Mouse (Mus musculus): ENCODE results near the gene Mapkapk5.

Mapkapk5 gene

GRCm38 (mm10) chr5:121545793-121546529 lies at the start of gene Mapkapk5:
Mapkapk5 (minus strand) TSS chr5:121545905.
- peak; percentile 96 for DNase-seq (ENCODE audit: low read depth, low spot score)

GRCm38 (mm10) chr5:121594714-121595313 lies 49.1 kb upstream of the Mapkapk5 start:
- DNase-seq (ENCODE audit: low read depth, low spot score) = no peak

GRCm38 (mm10) chr5:121593451-121594401 lies 48.0 kb upstream of the Mapkapk5 start, which contains the start of gene Aldh2:
Aldh2 (minus strand) TSS chr5:121593824.
- DNase-seq (ENCODE audit: low read depth, low spot score) = peak; percentile 92

- no peak for DNase-seq (ENCODE audit: low read depth, low spot score)
Measured at GRCm38 (mm10) chr5:121592816-121593407, 47.2 kb upstream of the Mapkapk5 start.

- DNase-seq (ENCODE audit: low read depth, low spot score) = no peak
Measured at GRCm38 (mm10) chr5:121592064-121592815, 46.5 kb upstream of the Mapkapk5 start.

GRCm38 (mm10) chr5:121591417-121592063 lies 45.8 kb upstream of the Mapkapk5 start:
- DNase-seq (ENCODE audit: low read depth, low spot score) = no peak

GRCm38 (mm10) chr5:121589928-121590327 lies 44.2 kb upstream of the Mapkapk5 start:
- no peak for DNase-seq (ENCODE audit: low read depth, low spot score)

- peak; percentile 51 for DNase-seq (ENCODE audit: low read depth, low spot score)
Measured at GRCm38 (mm10) chr5:121586400-121587039, 40.8 kb upstream of the Mapkapk5 start.

GRCm38 (mm10) chr5:121585699-121586098 lies 40.0 kb upstream of the Mapkapk5 start:
- no peak for DNase-seq (ENCODE audit: low read depth, low spot score)

- no peak for DNase-seq (ENCODE audit: low read depth, low spot score)
Measured at GRCm38 (mm10) chr5:121585005-121585404, 39.3 kb upstream of the Mapkapk5 start.

GRCm38 (mm10) chr5:121583765-121584501 lies 38.2 kb upstream of the Mapkapk5 start:
- peak; percentile 36 for DNase-seq (ENCODE audit: low read depth, low spot score)

GRCm38 (mm10) chr5:121581945-121582344 lies 36.2 kb upstream of the Mapkapk5 start:
- no peak for DNase-seq (ENCODE audit: low read depth, low spot score)

- no peak for DNase-seq (ENCODE audit: low read depth, low spot score)
Measured at GRCm38 (mm10) chr5:121576927-121577488, 31.3 kb upstream of the Mapkapk5 start.

- DNase-seq (ENCODE audit: low read depth, low spot score) = no peak
Measured at GRCm38 (mm10) chr5:121575867-121576266, 30.2 kb upstream of the Mapkapk5 start.

GRCm38 (mm10) chr5:121574145-121574544 lies 28.4 kb upstream of the Mapkapk5 start:
- no peak for DNase-seq (ENCODE audit: low read depth, low spot score)

GRCm38 (mm10) chr5:121570787-121571186 lies 25.1 kb upstream of the Mapkapk5 start:
- DNase-seq (ENCODE audit: low read depth, low spot score) = no peak

- DNase-seq (ENCODE audit: low read depth, low spot score) = no peak
Measured at GRCm38 (mm10) chr5:121569881-121570420, 24.2 kb upstream of the Mapkapk5 start.

- DNase-seq (ENCODE audit: low read depth, low spot score) = no peak
Measured at GRCm38 (mm10) chr5:121566035-121566681, 20.5 kb upstream of the Mapkapk5 start.
